Mouse (Mus musculus) midbrain, embryonic 16.5 days (tissue): ENCODE results near the gene Pola1. TPM values are rescaled to one million over a fixed set of nuclear protein-coding genes. Genes with fewer than 3 reads are reported as not detected.

Experiments
- ATAC-seq: fragments of 200-750 bp; cut with Nextera tagmentation; 2 replicates; pipeline ENCODE4 v1.8.0; 2017; ENCODE audit warnings: moderate TSS enrichment
- H3K27ac ChIP-seq: fragments of 300-500 bp; sonication (generic); 2 replicates; pipeline ENCODE4 v1.5.1; 2014; ENCODE audit warnings: mild to moderate bottlenecking, low read length, mixed read lengths
- H3K27me3 ChIP-seq: fragments of 300-500 bp; sonication (generic); 2 replicates; pipeline ENCODE4 v1.6.1; 2014; ENCODE audit warnings: low read depth, low read length, mixed read lengths; ENCODE audit not compliant: control insufficient read depth, insufficient read depth
- H3K36me3 ChIP-seq: fragments of 300-500 bp; sonication (generic); 2 replicates; pipeline ENCODE4 v1.6.1; 2014; ENCODE audit warnings: mild to moderate bottlenecking, low read length, moderate library complexity, mixed read lengths; ENCODE audit not compliant: control insufficient read depth, insufficient read depth
- H3K4me1 ChIP-seq: fragments of 300-500 bp; sonication (generic); 2 replicates; pipeline ENCODE4 v1.6.1; 2014; ENCODE audit warnings: mild to moderate bottlenecking, low read length, mixed read lengths; ENCODE audit not compliant: control insufficient read depth, insufficient read depth
- H3K4me2 ChIP-seq: fragments of 300-500 bp; sonication (generic); 2 replicates; pipeline ENCODE4 v1.6.1; 2014; ENCODE audit warnings: mild to moderate bottlenecking, low read length, mixed read lengths
- H3K4me3 ChIP-seq: fragments of 300-500 bp; sonication (generic); 2 replicates; pipeline ENCODE4 v1.5.1; 2014; ENCODE audit warnings: low read depth, mild to moderate bottlenecking, low read length, moderate library complexity, mixed read lengths
- H3K9ac ChIP-seq: fragments of 300-500 bp; sonication (generic); 2 replicates; pipeline ENCODE4 v1.6.1; 2014; ENCODE audit warnings: low read depth, low read length, mixed read lengths
- H3K9me3 ChIP-seq: fragments of 300-500 bp; sonication (generic); replicated peaks from 2 replicates; pipeline ENCODE4 v1.6.1; 2014; ENCODE audit warnings: mild to moderate bottlenecking, low read length, mixed read lengths; ENCODE audit not compliant: control insufficient read depth, poor library complexity, severe bottlenecking
- WGBS: fragments of 180-500 bp; shearing (Covaris S2); extraction: QIAGEN DNeasy Blood & Tissue Kit; methylation state at CpG from one replicate; pipeline ENCODE4 v1.1.7; 2014; 5-methylcytosine and 5-hydroxymethylcytosine counted together
- polyA plus RNA-seq: library from polyadenylated mRNA; unstranded; fragments of >200 nt; fragmentation: Nextera tagmentation; extraction: Ambion mirVana; gene quantifications from 2 replicates; pipeline ENCODE4 v1.2.1, GENCODE M21; 2015

Pola1 gene
- polyA plus RNA-seq, 1 experiment from 2014 or later, result 4.5 TPM

GRCm38 (mm10) chrX:93288339-93288738 is 343.6 kb downstream of the Pola1 start:
- Histone ChIP-seq H3K36me3 (no peaks in the 10 kb centered on the region), H3K27ac (no peak overlapping the region), H3K4me2 (peak overlapping the region; percentile 58), H3K9ac (peak overlapping the region; percentile 38; the same call in 1 of the 2 replicates), H3K9me3 (no peaks in the 10 kb centered on the region; the same call in 1 of the 2 replicates), H3K4me3 (peak overlapping the region; percentile 36), H3K4me1 (peaks cover 4% of the 10 kb centered on the region; the same call in 1 of the 2 replicates), H3K27me3 (peaks cover 13% of the 10 kb centered on the region)
- no peak for ATAC-seq
- WGBS, result 22% methylated on average over 12 of the region's 37 CpGs

DNA sequence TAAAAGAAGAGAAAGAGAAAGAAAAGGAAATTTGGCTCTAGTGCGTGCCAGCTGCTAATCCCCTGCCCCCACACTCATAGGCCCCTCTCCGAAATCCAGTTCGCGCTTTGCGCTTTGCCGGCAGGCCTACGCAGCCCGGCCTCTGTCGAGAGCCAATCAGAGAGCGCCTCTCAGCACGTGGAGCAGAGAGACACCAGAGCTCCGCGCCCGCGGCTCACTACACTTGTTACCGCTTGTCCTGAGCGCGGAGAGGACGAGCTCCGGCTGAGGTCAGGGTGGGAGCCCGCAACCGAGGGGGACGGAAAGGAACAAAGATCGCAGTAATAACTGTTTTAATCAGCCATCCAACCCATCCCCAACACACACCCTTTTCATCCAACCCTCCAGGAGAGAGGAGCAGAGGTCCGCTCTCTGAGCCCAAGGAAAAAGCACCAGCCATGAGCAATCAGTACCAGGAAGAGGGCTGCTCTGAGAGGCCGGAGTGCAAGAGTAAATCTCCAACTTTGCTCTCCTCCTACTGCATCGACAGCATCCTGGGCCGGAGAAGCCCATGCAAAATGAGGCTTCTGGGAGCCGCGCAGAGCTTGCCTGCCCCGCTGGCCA is 345.6 kb downstream of the Pola1 start, which contains the start of gene Arx:
Arx (plus strand) TSS at position 155 of the 603 bp plus-strand sequence.
- peaks cover 4% of the 10 kb centered on the region; the same call in 1 of the 2 replicates for H3K4me1 ChIP-seq
- no peak within 1 kb of the TSS for H3K27ac ChIP-seq
- H3K9ac ChIP-seq, result no peak within 1 kb of the TSS
- ATAC-seq, result peak; percentile 91
- no peaks in the 10 kb centered on the region; the same call in 1 of the 2 replicates for H3K9me3 ChIP-seq
- WGBS, result 23% methylated on average over 31 of the region's 31 CpGs
- peak within 1 kb of the TSS; percentile 24 for H3K4me3 ChIP-seq
- H3K36me3 ChIP-seq, result no peaks in the 10 kb centered on the region
- peaks cover 10% of the 10 kb centered on the region for H3K27me3 ChIP-seq
- peak within 1 kb of the TSS; percentile 47 for H3K4me2 ChIP-seq

DNA sequence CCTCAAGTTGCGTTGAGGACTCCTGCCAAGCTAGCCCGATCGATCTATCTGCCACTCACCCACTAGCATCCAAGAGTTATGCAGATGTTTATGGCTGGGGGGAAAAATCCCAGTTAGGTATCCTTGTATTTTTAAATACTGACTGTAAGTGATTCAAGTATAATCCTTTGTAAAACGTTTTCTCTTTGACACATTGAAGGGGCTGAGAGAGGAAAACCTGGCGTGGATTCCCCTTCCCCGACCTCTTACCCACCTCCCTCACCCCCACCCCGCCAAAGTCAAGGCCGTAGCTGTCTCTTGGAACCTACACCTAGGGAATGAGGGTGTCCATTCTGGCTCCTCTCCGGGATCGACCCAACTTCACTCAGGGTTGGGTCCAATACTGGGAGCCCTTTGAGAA is 346.9 kb downstream of the Pola1 start:
- no peak for ATAC-seq
- WGBS, result 33% methylated on average over 10 of the region's 10 CpGs
- Histone ChIP-seq H3K36me3 (no peaks in the 10 kb centered on the region), H3K4me3 (no peak overlapping the region), H3K4me2 (no peak overlapping the region), H3K27ac (no peak overlapping the region), H3K9ac (no peak overlapping the region), H3K9me3 (no peaks in the 10 kb centered on the region; the same call in 1 of the 2 replicates), H3K4me1 (peaks cover 4% of the 10 kb centered on the region; the same call in 1 of the 2 replicates), H3K27me3 (peaks cover 10% of the 10 kb centered on the region)

- Histone ChIP-seq H3K9ac (no peak overlapping the region), H3K27ac (no peak overlapping the region), H3K36me3 (no peaks in the 10 kb centered on the region), H3K27me3 (peaks cover 17% of the 10 kb centered on the region), H3K9me3 (no peaks in the 10 kb centered on the region; the same call in 1 of the 2 replicates), H3K4me3 (no peak overlapping the region), H3K4me2 (peak overlapping the region; percentile 14; the same call in 1 of the 2 replicates), H3K4me1 (no peaks in the 10 kb centered on the region)
- 23% methylated on average over 5 of the region's 5 CpGs for WGBS
- no peak for ATAC-seq
These were observed 350.2 kb downstream of the Pola1 start for GRCm38 (mm10) chrX:93281756-93282155.

- 21% methylated on average over 23 of the region's 23 CpGs for WGBS
- Histone ChIP-seq H3K9me3 (no peaks in the 10 kb centered on the region), H3K27me3 (peaks cover 13% of the 10 kb centered on the region), H3K36me3 (no peaks in the 10 kb centered on the region), H3K27ac (no peak overlapping the region), H3K4me1 (no peaks in the 10 kb centered on the region), H3K4me3 (no peak overlapping the region), H3K9ac (no peak overlapping the region), H3K4me2 (no peak overlapping the region)
- 0 out of 2 replicates have a peak, but pooled peaks have one; percentile 40 for ATAC-seq
These were observed 350.8 kb downstream of the Pola1 start for GRCm38 (mm10) chrX:93281028-93281723.

DNA sequence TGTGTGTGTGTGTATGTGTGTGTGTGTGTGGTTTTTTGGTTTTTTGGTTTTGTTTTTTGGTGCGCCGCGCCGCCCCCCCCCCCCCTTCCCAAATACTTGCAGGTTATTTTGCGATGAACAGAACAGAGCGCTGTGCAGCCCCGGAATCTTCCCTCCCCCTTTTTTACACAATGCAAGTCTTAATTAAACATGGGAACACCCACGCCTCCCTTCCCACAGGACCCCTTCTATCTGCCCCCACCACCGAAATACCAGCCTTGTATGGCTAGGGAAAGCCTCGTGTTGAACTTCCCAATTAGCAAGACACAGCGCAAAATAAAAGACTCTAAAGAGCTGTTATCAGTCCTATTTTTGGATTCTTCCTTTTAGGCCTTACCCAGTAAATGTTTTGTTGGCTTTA is 352.0 kb downstream of the Pola1 start:
- H3K4me1 ChIP-seq, result no peaks in the 10 kb centered on the region
- ATAC-seq, result no peak
- H3K4me2 ChIP-seq, result no peak overlapping the region
- no peak overlapping the region for H3K4me3 ChIP-seq
- H3K9me3 ChIP-seq, result no peaks in the 10 kb centered on the region
- no peak overlapping the region for H3K9ac ChIP-seq
- 17% methylated on average over 5 of the region's 11 CpGs for WGBS
- H3K27me3 ChIP-seq, result peaks cover 6% of the 10 kb centered on the region
- H3K27ac ChIP-seq, result no peak overlapping the region
- H3K36me3 ChIP-seq, result no peaks in the 10 kb centered on the region

DNA sequence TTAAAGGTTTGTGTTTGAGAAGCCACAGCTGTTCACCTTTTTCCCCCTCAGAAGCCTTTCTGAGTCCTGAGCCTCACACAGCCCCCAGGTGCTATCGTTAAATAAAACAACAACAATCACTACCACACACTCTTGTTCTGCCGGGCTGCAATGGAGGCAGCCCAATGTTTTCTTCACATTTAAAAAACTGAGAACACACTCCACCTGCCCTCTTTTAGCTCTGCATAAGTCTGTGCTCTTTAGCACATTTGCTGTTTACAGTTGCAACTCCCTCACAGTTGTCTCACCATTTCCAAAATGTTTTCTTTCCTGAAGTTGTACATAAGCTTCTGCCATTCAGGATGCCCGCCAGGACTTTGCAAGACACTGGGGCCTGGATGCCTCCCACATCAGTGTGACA is 356.3 kb downstream of the Pola1 start:
- Histone ChIP-seq H3K4me1 (no peaks in the 10 kb centered on the region), H3K27me3 (peaks cover 6% of the 10 kb centered on the region), H3K9me3 (no peaks in the 10 kb centered on the region), H3K4me2 (no peak overlapping the region), H3K4me3 (no peak overlapping the region), H3K36me3 (no peaks in the 10 kb centered on the region), H3K9ac (no peak overlapping the region), H3K27ac (no peak overlapping the region)
- no peak for ATAC-seq
- 43% methylated on average over 3 of the region's 3 CpGs for WGBS
